Mouse (Mus musculus): ENCODE measurements around the gene Hddc3. TPM values are rescaled to one million over a fixed set of nuclear protein-coding genes. Genes with fewer than 3 reads are reported as not detected.
A peak's percentile ranks its signal among the peaks of the same experiment; 100 is the strongest.

Hddc3 gene
- polyA plus RNA-seq, 1 experiment from 2014 or later: 4.2 TPM

- 83% methylated on average over 13 of the region's 13 CpGs for WGBS (ENCODE audit: insufficient replicate concordance)
- no peaks in the 10 kb centered on the region for H3K9me3 ChIP-seq (replicated peaks)
- no peaks in the 10 kb centered on the region for H3K27me3 ChIP-seq
- H3K4me2 ChIP-seq: no peak overlapping the region
- peaks cover 3% of the 10 kb centered on the region for H3K4me1 ChIP-seq (replicated peaks)
- H3K36me3 ChIP-seq: peaks cover 43% of the 10 kb centered on the region
- no peak for DNase-seq
- H3K9ac ChIP-seq: no peak overlapping the region
- no peak for ATAC-seq (ENCODE audit: low read depth)
- H3K27ac ChIP-seq: no peak overlapping the region
- no peak overlapping the region for H3K4me3 ChIP-seq (replicated peaks)
Measured at GRCm38 (mm10) chr7:80356351-80356750, 13.4 kb downstream of the Hddc3 start.

- Histone ChIP-seq H3K4me2 (no peak overlapping the region), H3K27me3 (no peaks in the 10 kb centered on the region), H3K4me1 (replicated peaks) (no peaks in the 10 kb centered on the region), H3K9ac (no peak overlapping the region), H3K27ac (no peak overlapping the region), H3K36me3 (peaks cover 43% of the 10 kb centered on the region), H3K9me3 (replicated peaks) (no peaks in the 10 kb centered on the region), H3K4me3 (replicated peaks) (no peak overlapping the region)
- whole genome bisulfite sequencing (ENCODE audit: insufficient replicate concordance): 74% methylated on average over 8 of the region's 8 CpGs
- ATAC-seq (ENCODE audit: low read depth): no peak
- DNase-seq: no peak
Measured at GRCm38 (mm10) chr7:80357156-80357555, 14.3 kb downstream of the Hddc3 start.

- 75% methylated on average over 4 of the region's 4 CpGs for WGBS (ENCODE audit: insufficient replicate concordance)
- no peaks in the 10 kb centered on the region for H3K27me3 ChIP-seq
- no peaks in the 10 kb centered on the region for H3K4me1 ChIP-seq (replicated peaks)
- H3K4me3 ChIP-seq (replicated peaks): no peak overlapping the region
- peaks cover 46% of the 10 kb centered on the region for H3K36me3 ChIP-seq
- no peak overlapping the region for H3K4me2 ChIP-seq
- DNase-seq (no peak), ATAC-seq (ENCODE audit: low read depth) (no peak)
- no peaks in the 10 kb centered on the region for H3K9me3 ChIP-seq (replicated peaks)
- H3K27ac ChIP-seq: no peak overlapping the region
- H3K9ac ChIP-seq: no peak overlapping the region
Measured at GRCm38 (mm10) chr7:80358039-80358438, 15.1 kb downstream of the Hddc3 start.

GRCm38 (mm10) chr7:80360435-80360834 lies 17.5 kb downstream of the Hddc3 start:
- H3K4me2 ChIP-seq: no peak overlapping the region
- no peak overlapping the region for H3K9ac ChIP-seq
- no peak for DNase-seq
- 49% methylated on average over 3 of the region's 3 CpGs for WGBS (ENCODE audit: insufficient replicate concordance)
- no peak overlapping the region for H3K27ac ChIP-seq
- H3K36me3 ChIP-seq: peaks cover 57% of the 10 kb centered on the region
- H3K4me1 ChIP-seq (replicated peaks): no peaks in the 10 kb centered on the region
- H3K4me3 ChIP-seq (replicated peaks): no peak overlapping the region
- no peaks in the 10 kb centered on the region for H3K27me3 ChIP-seq
- ATAC-seq (ENCODE audit: low read depth): no peak
- H3K9me3 ChIP-seq (replicated peaks): no peaks in the 10 kb centered on the region

GRCm38 (mm10) chr7:80365759-80366158 lies 22.9 kb downstream of the Hddc3 start:
- Histone ChIP-seq H3K4me3 (replicated peaks) (no peak overlapping the region), H3K27ac (no peak overlapping the region), H3K9ac (no peak overlapping the region), H3K4me1 (replicated peaks) (peaks cover 20% of the 10 kb centered on the region), H3K9me3 (replicated peaks) (no peaks in the 10 kb centered on the region), H3K27me3 (peaks cover 17% of the 10 kb centered on the region), H3K36me3 (peaks cover 42% of the 10 kb centered on the region), H3K4me2 (no peak overlapping the region)
- DNase-seq (no peak), ATAC-seq (ENCODE audit: low read depth) (no peak)
- WGBS (ENCODE audit: insufficient replicate concordance): 52% methylated on average over 2 of the region's 2 CpGs

- ATAC-seq (ENCODE audit: low read depth): no peak
- Histone ChIP-seq H3K4me3 (replicated peaks) (no peak overlapping the region), H3K27ac (no peak overlapping the region), H3K4me2 (no peak overlapping the region), H3K36me3 (peaks cover 34% of the 10 kb centered on the region), H3K9me3 (replicated peaks) (no peaks in the 10 kb centered on the region), H3K9ac (no peak overlapping the region), H3K27me3 (peaks cover 32% of the 10 kb centered on the region), H3K4me1 (replicated peaks) (peaks cover 32% of the 10 kb centered on the region)
- WGBS (ENCODE audit: insufficient replicate concordance): 91% methylated on average over 7 of the region's 7 CpGs
- DNase-seq: no peak
Measured at GRCm38 (mm10) chr7:80367232-80367631, 24.3 kb downstream of the Hddc3 start.

- WGBS (ENCODE audit: insufficient replicate concordance): 73% methylated on average over 9 of the region's 9 CpGs
- Histone ChIP-seq H3K9me3 (replicated peaks) (no peaks in the 10 kb centered on the region), H3K4me1 (replicated peaks) (peaks cover 33% of the 10 kb centered on the region), H3K4me3 (replicated peaks) (no peak overlapping the region), H3K9ac (no peak overlapping the region), H3K27ac (no peak overlapping the region), H3K4me2 (no peak overlapping the region), H3K27me3 (peaks cover 39% of the 10 kb centered on the region), H3K36me3 (peaks cover 28% of the 10 kb centered on the region)
- DNase-seq (no peak), ATAC-seq (ENCODE audit: low read depth) (no peak)
Measured at GRCm38 (mm10) chr7:80368009-80368408, 25.1 kb downstream of the Hddc3 start.

- Histone ChIP-seq H3K36me3 (peaks cover 20% of the 10 kb centered on the region), H3K9me3 (replicated peaks) (no peaks in the 10 kb centered on the region), H3K4me2 (peak overlapping the region; percentile 94), H3K4me3 (replicated peaks) (no peak overlapping the region), H3K27me3 (peaks cover 39% of the 10 kb centered on the region), H3K27ac (0 out of 2 replicates have a peak overlapping the region, but pooled peaks have one; percentile 20), H3K4me1 (replicated peaks) (peaks cover 33% of the 10 kb centered on the region), H3K9ac (no peak overlapping the region)
- ATAC-seq (ENCODE audit: low read depth): no peak
- 64% methylated on average over 20 of the region's 20 CpGs for WGBS (ENCODE audit: insufficient replicate concordance)
- no peak for DNase-seq
Measured at GRCm38 (mm10) chr7:80368635-80369421, 25.9 kb downstream of the Hddc3 start.

GRCm38 (mm10) chr7:80369461-80369860 lies 26.6 kb downstream of the Hddc3 start:
- H3K36me3 ChIP-seq: peaks cover 14% of the 10 kb centered on the region
- DNase-seq: no peak
- no peak overlapping the region for H3K9ac ChIP-seq
- WGBS (ENCODE audit: insufficient replicate concordance): 61% methylated on average over 5 of the region's 5 CpGs
- no peak for ATAC-seq (ENCODE audit: low read depth)
- peaks cover 39% of the 10 kb centered on the region for H3K27me3 ChIP-seq
- H3K9me3 ChIP-seq (replicated peaks): no peaks in the 10 kb centered on the region
- H3K4me3 ChIP-seq (replicated peaks): no peak overlapping the region
- peaks cover 33% of the 10 kb centered on the region for H3K4me1 ChIP-seq (replicated peaks)
- H3K27ac ChIP-seq: peak overlapping the region; percentile 20; the same call in 1 of the 2 replicates
- peak overlapping the region; percentile 94 for H3K4me2 ChIP-seq

- Histone ChIP-seq H3K27ac (peak overlapping the region; percentile 19; the same call in 1 of the 2 replicates), H3K4me1 (replicated peaks) (peaks cover 34% of the 10 kb centered on the region), H3K27me3 (peaks cover 39% of the 10 kb centered on the region), H3K9ac (peak overlapping the region; percentile 76), H3K4me2 (peak overlapping the region; percentile 94), H3K4me3 (replicated peaks) (peak overlapping the region; percentile 73), H3K9me3 (replicated peaks) (no peaks in the 10 kb centered on the region), H3K36me3 (peaks cover 14% of the 10 kb centered on the region)
- DNase-seq (no peak), ATAC-seq (ENCODE audit: low read depth) (no peak)
- 41% methylated on average over 4 of the region's 4 CpGs for WGBS (ENCODE audit: insufficient replicate concordance)
Measured at GRCm38 (mm10) chr7:80369967-80370431, 27.1 kb downstream of the Hddc3 start.

- Histone ChIP-seq H3K9ac (peak overlapping the region; percentile 76), H3K36me3 (peaks cover 14% of the 10 kb centered on the region), H3K4me3 (replicated peaks) (peak overlapping the region; percentile 73), H3K27me3 (peaks cover 39% of the 10 kb centered on the region), H3K4me1 (replicated peaks) (peaks cover 39% of the 10 kb centered on the region), H3K4me2 (peak overlapping the region; percentile 94), H3K9me3 (replicated peaks) (no peaks in the 10 kb centered on the region), H3K27ac (peak overlapping the region; percentile 19)
- DNase-seq (peak; percentile 43), ATAC-seq (ENCODE audit: low read depth) (peak; percentile 42)
- 1% methylated on average over 27 of the region's 31 CpGs for WGBS (ENCODE audit: insufficient replicate concordance)
Measured at GRCm38 (mm10) chr7:80370649-80371040, 27.7 kb downstream of the Hddc3 start.

Data from liver, embryonic 13.5 days (tissue).